Mouse (Mus musculus): ENCODE measurements around the gene Fbxl14. TPM values are rescaled to one million over a fixed set of nuclear protein-coding genes. Genes with fewer than 3 reads are reported as not detected.

Fbxl14 gene
- total and polyA plus RNA-seq, 3 experiments = 58.1 to 65.4 TPM; not detected in 1

- H3K79me2 ChIP-seq (ENCODE audit: control insufficient read depth, insufficient read depth, low read length, poor library complexity) = no peaks in the 10 kb centered on the region
- TF ChIP-seq MEF2A (IDR thresholded peaks at IDR 0.05; ENCODE audit: extremely low read depth, insufficient replicate concordance, low read depth, low read length, poor library complexity, severe bottlenecking) (no peak), HCFC1 (IDR thresholded peaks at IDR 0.05; ENCODE audit: low read depth, low read length) (no peak), NELFE (IDR thresholded peaks at IDR 0.05; ENCODE audit: low read depth, low read length) (no peak), CTCF (IDR thresholded peaks at IDR 0.05 in 2 of 3, conservative IDR thresholded peaks at IDR 0.05 in 1 of 3; ENCODE audit: control insufficient read depth in 1 of 3, insufficient read depth in 1 of 3, low read depth in 2 of 3, low read length in 3 of 3, poor library complexity in 1 of 3, severe bottlenecking in 1 of 3) (no peak), ZMIZ1 (IDR thresholded peaks at IDR 0.05; ENCODE audit: low read depth, low read length) (no peak), POLR2AphosphoS2 (IDR thresholded peaks at IDR 0.05; ENCODE audit: low read length) (no peak)
- H3K4me1 ChIP-seq (ENCODE audit: control insufficient read depth in 1 of 2, insufficient read depth in 2 of 2, low read length in 2 of 2) = peaks cover 0 to 7% of the 10 kb centered on the region in 2 experiments; a peak in 1 of 4 replicates
- H3K9ac ChIP-seq (ENCODE audit: control insufficient read depth, low read depth, low read length, poor library complexity, severe bottlenecking) = no peak overlapping the region
- no peaks in the 10 kb centered on the region for H3K9me3 ChIP-seq (replicated peaks; ENCODE audit: insufficient read depth, low read length)
- H3K27ac ChIP-seq (ENCODE audit: control insufficient read depth, low read depth, low read length) = no peak overlapping the region
- peaks cover 0 to 2% of the 10 kb centered on the region in 2 experiments; a peak in 2 of 4 replicates for H3K27me3 ChIP-seq (ENCODE audit: control insufficient read depth in 1 of 2, insufficient read depth in 2 of 2, low read length in 2 of 2)
- DNase-seq (ENCODE audit: low read depth, low spot score) = no peak
- H3K36me3 ChIP-seq (ENCODE audit: control insufficient read depth in 1 of 2, insufficient read depth in 2 of 2, low read length in 2 of 2) = peaks cover 0 to 5% of the 10 kb centered on the region in 2 experiments; a peak in 2 of 4 replicates
- H3K4me3 ChIP-seq (ENCODE audit: control insufficient read depth in 1 of 2, insufficient read depth in 1 of 2, low read depth in 2 of 2, low read length in 2 of 2) = no peak overlapping the region
Observed at GRCm38 (mm10) chr6:119521931-119522391, 42.5 kb downstream of the Fbxl14 start.

- no peaks in the 10 kb centered on the region for H3K79me2 ChIP-seq (ENCODE audit: control insufficient read depth, insufficient read depth, low read length, poor library complexity)
- H3K36me3 ChIP-seq (ENCODE audit: control insufficient read depth in 1 of 2, insufficient read depth in 2 of 2, low read length in 2 of 2) = no peaks in the 10 kb centered on the region
Observed at GRCm38 (mm10) chr6:119526498-119526897, 47.0 kb downstream of the Fbxl14 start.

GRCm38 (mm10) chr6:119529659-119530058 lies 50.2 kb downstream of the Fbxl14 start:
- H3K27me3 ChIP-seq (ENCODE audit: control insufficient read depth in 1 of 2, insufficient read depth in 2 of 2, low read length in 2 of 2) = peaks cover 0 to 8% of the 10 kb centered on the region in 2 experiments; a peak in 2 of 4 replicates

More at GRCm38 (mm10) chr6:119526498-119526897, 47.0 kb downstream of the Fbxl14 start:
- TF ChIP-seq ZNF384 (IDR thresholded peaks at IDR 0.05; ENCODE audit: low read depth, low read length) = no peak
- TF ChIP-seq EP300 (IDR thresholded peaks at IDR 0.05; ENCODE audit: low read depth in 1 of 2, low read length in 2 of 2) = no peak
- no peak for TF ChIP-seq BHLHE40 (IDR thresholded peaks at IDR 0.05; ENCODE audit: borderline replicate concordance, low read depth, low read length)
- TF ChIP-seq ZKSCAN1 (IDR thresholded peaks at IDR 0.05; ENCODE audit: low read depth, low read length) = no peak
- no peak for TF ChIP-seq MEF2A (IDR thresholded peaks at IDR 0.05; ENCODE audit: extremely low read depth, insufficient replicate concordance, low read depth, low read length, poor library complexity, severe bottlenecking)
- no peak for TF ChIP-seq CHD1 (IDR thresholded peaks at IDR 0.05; ENCODE audit: low read depth, low read length)
- no peak for TF ChIP-seq JUND (IDR thresholded peaks at IDR 0.05; ENCODE audit: low read depth, low read length)
- no peak for TF ChIP-seq E2F4 (IDR thresholded peaks at IDR 0.05; ENCODE audit: borderline replicate concordance, low read depth, low read length)
- no peak for TF ChIP-seq SMC3 (IDR thresholded peaks at IDR 0.05; ENCODE audit: low read depth, low read length)
- no peak for TF ChIP-seq SIN3A (IDR thresholded peaks at IDR 0.05; ENCODE audit: low read length)
- Histone ChIP-seq H3K4me1 (ENCODE audit: control insufficient read depth in 1 of 2, insufficient read depth in 2 of 2, low read length in 2 of 2) (no peaks in the 10 kb centered on the region), H3K9me3 (replicated peaks; ENCODE audit: insufficient read depth, low read length) (no peaks in the 10 kb centered on the region), H3K27ac (ENCODE audit: control insufficient read depth, low read depth, low read length) (no peak overlapping the region), H3K27me3 (ENCODE audit: control insufficient read depth in 1 of 2, insufficient read depth in 2 of 2, low read length in 2 of 2) (peaks cover 0 to 6% of the 10 kb centered on the region in 2 experiments; a peak in 2 of 4 replicates), H3K4me3 (ENCODE audit: control insufficient read depth in 1 of 2, insufficient read depth in 1 of 2, low read depth in 2 of 2, low read length in 2 of 2) (no peak overlapping the region), H3K9ac (ENCODE audit: control insufficient read depth, low read depth, low read length, poor library complexity, severe bottlenecking) (no peak overlapping the region)
- DNase-seq (ENCODE audit: low read depth, low spot score) = no peak

More at GRCm38 (mm10) chr6:119529659-119530058, 50.2 kb downstream of the Fbxl14 start:
- Histone ChIP-seq H3K9ac (ENCODE audit: control insufficient read depth, low read depth, low read length, poor library complexity, severe bottlenecking) (no peak overlapping the region), H3K9me3 (replicated peaks; ENCODE audit: insufficient read depth, low read length) (no peaks in the 10 kb centered on the region), H3K4me1 (ENCODE audit: control insufficient read depth in 1 of 2, insufficient read depth in 2 of 2, low read length in 2 of 2) (no peaks in the 10 kb centered on the region), H3K36me3 (ENCODE audit: control insufficient read depth in 1 of 2, insufficient read depth in 2 of 2, low read length in 2 of 2) (no peaks in the 10 kb centered on the region), H3K79me2 (ENCODE audit: control insufficient read depth, insufficient read depth, low read length, poor library complexity) (no peaks in the 10 kb centered on the region), H3K27ac (ENCODE audit: control insufficient read depth, low read depth, low read length) (no peak overlapping the region), H3K4me3 (ENCODE audit: control insufficient read depth in 1 of 2, insufficient read depth in 1 of 2, low read depth in 2 of 2, low read length in 2 of 2) (no peak overlapping the region)
- no peak for TF ChIP-seq RCOR1 (IDR thresholded peaks at IDR 0.05; ENCODE audit: low read depth, low read length)
- no peak for TF ChIP-seq USF2 (IDR thresholded peaks at IDR 0.05; ENCODE audit: borderline replicate concordance in 1 of 2, insufficient read depth in 1 of 2, low read depth in 1 of 2, low read length in 2 of 2)
- no peak for TF ChIP-seq E2F4 (IDR thresholded peaks at IDR 0.05; ENCODE audit: borderline replicate concordance, low read depth, low read length)
- no peak for TF ChIP-seq NELFE (IDR thresholded peaks at IDR 0.05; ENCODE audit: low read depth, low read length)
- TF ChIP-seq TBP (IDR thresholded peaks at IDR 0.05; ENCODE audit: low read depth, low read length) = no peak
- no peak for TF ChIP-seq RAD21 (IDR thresholded peaks at IDR 0.05; ENCODE audit: low read depth, low read length)
- no peak for TF ChIP-seq POLR2A (IDR thresholded peaks at IDR 0.05; ENCODE audit: control insufficient read depth in 1 of 2, insufficient read depth in 1 of 2, low read depth in 1 of 2, low read length in 2 of 2, poor library complexity in 1 of 2)
- TF ChIP-seq SIN3A (IDR thresholded peaks at IDR 0.05; ENCODE audit: low read length) = no peak
- no peak for DNase-seq (ENCODE audit: low read depth, low spot score)

Data from MEL (cell line).